Mouse (Mus musculus) midbrain, embryonic 12.5 days (tissue): ENCODE data around the gene Adipoq. TPM values are rescaled to one million over a fixed set of nuclear protein-coding genes. Genes with fewer than 3 reads are reported as not detected.

Source experiments
- ATAC-seq: fragments of 200-750 bp; cut with Nextera tagmentation; 2 replicates; pipeline ENCODE4 v1.8.0; 2017; ENCODE audit warnings: low read depth, moderate TSS enrichment, moderate library complexity; ENCODE audit not compliant: low FRiP score
- H3K27ac ChIP-seq: fragments of 300-500 bp; sonication (generic); replicated peaks from 2 replicates; pipeline ENCODE4 v1.5.1; 2016; ENCODE audit warnings: mild to moderate bottlenecking
- H3K27me3 ChIP-seq: fragments of 300-500 bp; sonication (generic); 2 replicates; pipeline ENCODE4 v1.6.1; 2016; ENCODE audit warnings: mild to moderate bottlenecking
- H3K36me3 ChIP-seq: fragments of 300-500 bp; sonication (generic); 2 replicates; pipeline ENCODE4 v1.6.1; 2016
- H3K4me1 ChIP-seq: fragments of 300-500 bp; sonication (generic); 2 replicates; pipeline ENCODE4 v1.6.1; 2016
- H3K4me2 ChIP-seq: fragments of 300-500 bp; sonication (generic); replicated peaks from 2 replicates; pipeline ENCODE4 v1.6.1; 2016; ENCODE audit warnings: mild to moderate bottlenecking, moderate library complexity
- H3K4me3 ChIP-seq: fragments of 300-500 bp; sonication (generic); 2 replicates; pipeline ENCODE4 v1.5.1; 2016; ENCODE audit warnings: mild to moderate bottlenecking
- H3K9ac ChIP-seq: fragments of 300-500 bp; sonication (generic); replicated peaks from 2 replicates; pipeline ENCODE4 v1.6.1; 2016; ENCODE audit warnings: mild to moderate bottlenecking, moderate library complexity
- H3K9me3 ChIP-seq: fragments of 300-500 bp; sonication (generic); 2 replicates; pipeline ENCODE4 v1.6.1; 2016; ENCODE audit warnings: mild to moderate bottlenecking
- WGBS: fragments of 180-500 bp; shearing (Covaris S2); methylation state at CpG from one replicate; pipeline ENCODE4 v1.1.7; 2016; 5-methylcytosine and 5-hydroxymethylcytosine counted together
- polyA plus RNA-seq: library from polyadenylated mRNA; unstranded; fragments of >200 nt; fragmentation: Nextera tagmentation; extraction: Ambion mirVana; gene quantifications from 2 replicates; pipeline ENCODE4 v1.2.1, GENCODE M21; 2016

The Adipoq gene
- polyA plus RNA-seq, 1 experiment from 2014 or later, result not detected

GRCm38 (mm10) chr16:23122446-23122845, 23.9 kb upstream of the Adipoq start:
- H3K4me3 ChIP-seq, result no peak overlapping the region
- H3K27ac ChIP-seq, result no peak overlapping the region
- H3K36me3 ChIP-seq, result peaks cover 45% of the 10 kb centered on the region
- no peak overlapping the region for H3K9ac ChIP-seq
- H3K4me1 ChIP-seq, result peaks cover 6% of the 10 kb centered on the region
- H3K27me3 ChIP-seq, result no peaks in the 10 kb centered on the region
- H3K4me2 ChIP-seq, result no peak overlapping the region
- no peak for ATAC-seq
- 91% methylated on average over 3 of the region's 3 CpGs for WGBS
- H3K9me3 ChIP-seq, result no peaks in the 10 kb centered on the region

GRCm38 (mm10) chr16:23123104-23123503, 23.2 kb upstream of the Adipoq start:
- no peaks in the 10 kb centered on the region for H3K27me3 ChIP-seq
- WGBS, result 97% methylated on average over 4 of the region's 4 CpGs
- peaks cover 43% of the 10 kb centered on the region for H3K36me3 ChIP-seq
- no peak overlapping the region for H3K4me2 ChIP-seq
- H3K9ac ChIP-seq, result no peak overlapping the region
- H3K4me3 ChIP-seq, result no peak overlapping the region
- H3K4me1 ChIP-seq, result peaks cover 6% of the 10 kb centered on the region
- no peak overlapping the region for H3K27ac ChIP-seq
- no peak for ATAC-seq
- no peaks in the 10 kb centered on the region for H3K9me3 ChIP-seq

DNA sequence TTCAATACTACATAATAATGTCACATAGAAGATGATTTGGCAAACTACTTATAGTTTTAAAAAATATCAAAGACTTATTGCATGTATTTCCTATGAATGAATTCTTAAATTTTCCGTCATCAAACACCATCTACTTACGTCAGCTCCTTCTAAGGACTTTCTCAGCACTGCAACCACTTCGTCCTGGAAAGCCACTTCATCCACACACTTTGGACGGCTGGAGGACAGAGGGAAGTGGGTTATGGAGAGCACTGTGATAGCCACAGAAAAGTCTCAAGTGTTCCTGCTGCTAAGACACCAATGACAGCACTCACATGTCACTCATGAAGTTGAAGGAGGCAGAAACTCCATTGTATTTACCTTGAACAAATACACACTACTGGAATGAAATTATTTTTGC, 21.9 kb upstream of the Adipoq start:
- H3K36me3 ChIP-seq, result peaks cover 40% of the 10 kb centered on the region
- ATAC-seq, result no peak
- 92% methylated on average over 4 of the region's 4 CpGs for WGBS

DNA sequence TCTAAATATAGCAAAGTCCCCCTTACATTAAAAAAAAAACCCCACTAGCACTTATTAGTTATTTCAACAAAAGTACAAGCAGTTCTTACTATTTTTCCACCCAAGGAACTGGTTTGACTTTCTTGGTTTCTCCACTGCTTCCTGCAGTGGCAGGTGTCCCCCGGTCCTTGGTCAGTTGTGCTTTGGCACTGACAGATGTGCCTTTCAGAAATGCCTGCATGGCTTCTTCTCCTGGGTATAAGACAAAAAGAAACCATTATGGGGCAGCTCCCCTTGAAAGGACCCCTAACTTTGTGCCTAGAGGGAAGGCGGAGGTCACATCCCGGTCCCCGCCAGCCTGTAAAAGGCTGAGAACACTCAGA, 19.0 kb upstream of the Adipoq start:
- Histone ChIP-seq H3K4me3 (peak overlapping the region; percentile 72), H3K36me3 (peaks cover 16% of the 10 kb centered on the region), H3K9ac (peak overlapping the region; percentile 86), H3K27ac (peak overlapping the region; percentile 97), H3K4me1 (peaks cover 12% of the 10 kb centered on the region), H3K4me2 (peak overlapping the region; percentile 82), H3K27me3 (no peaks in the 10 kb centered on the region), H3K9me3 (no peaks in the 10 kb centered on the region)
- 0% methylated on average over 4 of the region's 4 CpGs for WGBS
- no peak; the same call in 1 of the 2 replicates for ATAC-seq

More for the DNA sequence above, 21.9 kb upstream of the Adipoq start:
- Histone ChIP-seq H3K4me1 (peaks cover 12% of the 10 kb centered on the region), H3K4me3 (no peak overlapping the region), H3K9me3 (no peaks in the 10 kb centered on the region), H3K27ac (no peak overlapping the region), H3K27me3 (no peaks in the 10 kb centered on the region), H3K9ac (no peak overlapping the region), H3K4me2 (no peak overlapping the region)

DNA sequence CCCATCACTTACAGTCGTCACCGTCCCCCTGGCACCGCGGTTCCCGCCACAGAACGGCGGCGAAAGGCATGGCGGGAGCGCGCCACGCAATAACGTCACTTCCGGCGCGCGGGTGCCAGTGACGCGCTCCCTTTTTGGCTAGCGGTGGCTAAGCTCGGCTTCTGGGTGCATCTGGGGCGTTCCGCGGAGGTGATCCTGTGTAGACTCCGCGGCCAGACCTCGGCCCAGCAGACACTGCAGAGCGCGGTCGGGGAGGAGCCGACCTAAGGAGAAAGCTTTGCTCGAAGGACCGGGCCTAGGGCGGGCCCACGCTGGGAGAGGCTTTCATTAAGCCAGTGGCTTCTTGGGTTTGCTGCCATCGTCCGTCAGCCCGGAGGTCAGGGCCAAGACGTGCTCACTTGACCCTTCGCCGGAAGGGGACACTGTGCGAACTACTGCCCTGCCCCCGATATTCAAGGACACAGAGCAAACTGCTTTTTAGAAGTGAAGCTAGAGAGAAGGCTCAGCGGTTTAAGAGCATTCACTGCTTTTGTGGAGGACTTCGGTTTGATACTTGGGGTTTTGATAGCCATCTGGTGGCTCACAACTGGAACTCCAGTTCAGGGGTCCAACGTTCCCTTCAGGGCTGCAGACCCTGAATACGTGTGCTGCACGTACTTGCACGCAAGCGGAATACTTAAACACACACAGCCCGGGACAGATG, 18.5 kb upstream of the Adipoq start, which contains the start of gene Rfc4:
TSS of gene Rfc4 (minus strand) at position 65 of the 703 bp plus-strand sequence.
- Histone ChIP-seq H3K4me2 (peak within 1 kb of the TSS; percentile 82), H3K4me3 (peak within 1 kb of the TSS; percentile 72), H3K9me3 (no peaks in the 10 kb centered on the region), H3K27ac (peak within 1 kb of the TSS; percentile 97), H3K9ac (peak within 1 kb of the TSS; percentile 86), H3K27me3 (no peaks in the 10 kb centered on the region), H3K4me1 (peaks cover 12% of the 10 kb centered on the region), H3K36me3 (peaks cover 11% of the 10 kb centered on the region)
- WGBS, result under 1% methylated on average over 51 of the region's 51 CpGs
- peak; percentile 95 for ATAC-seq

DNA sequence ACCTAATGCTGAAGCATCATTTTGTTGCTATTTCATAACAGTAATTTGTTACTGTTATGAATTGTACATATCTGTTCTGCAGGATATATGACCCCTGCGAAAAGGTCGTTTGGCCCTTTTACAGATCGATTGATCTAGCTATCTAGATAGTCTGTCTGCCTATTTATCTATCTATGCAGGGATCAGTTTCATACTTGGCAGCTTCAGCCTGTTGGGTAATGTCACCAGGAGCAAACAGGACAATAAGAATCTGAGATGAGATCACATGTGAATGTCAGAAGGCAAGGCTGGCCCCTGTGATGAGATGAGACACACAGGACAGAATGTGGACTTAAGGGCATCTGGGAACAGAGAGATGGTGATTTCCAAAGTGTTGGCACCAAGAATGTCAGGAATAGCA, 16.0 kb upstream of the Adipoq start:
- Histone ChIP-seq H3K9me3 (no peaks in the 10 kb centered on the region), H3K4me2 (no peak overlapping the region), H3K27me3 (no peaks in the 10 kb centered on the region), H3K4me3 (no peak overlapping the region), H3K36me3 (no peaks in the 10 kb centered on the region), H3K9ac (no peak overlapping the region), H3K27ac (no peak overlapping the region), H3K4me1 (peaks cover 12% of the 10 kb centered on the region)
- 91% methylated on average over 3 of the region's 3 CpGs for WGBS
- no peak for ATAC-seq

- ATAC-seq, result no peak
- Histone ChIP-seq H3K27ac (no peak overlapping the region), H3K9me3 (no peaks in the 10 kb centered on the region), H3K36me3 (no peaks in the 10 kb centered on the region), H3K4me1 (peaks cover 6% of the 10 kb centered on the region), H3K4me3 (no peak overlapping the region), H3K9ac (no peak overlapping the region), H3K4me2 (no peak overlapping the region), H3K27me3 (no peaks in the 10 kb centered on the region)
- WGBS, result 82% methylated on average over 1 of the region's 1 CpGs
Observed at GRCm38 (mm10) chr16:23132336-23132735, 14.0 kb upstream of the Adipoq start.

- Histone ChIP-seq H3K4me1 (no peaks in the 10 kb centered on the region), H3K9ac (no peak overlapping the region), H3K4me3 (no peak overlapping the region), H3K27ac (no peak overlapping the region), H3K36me3 (no peaks in the 10 kb centered on the region), H3K4me2 (no peak overlapping the region), H3K27me3 (no peaks in the 10 kb centered on the region), H3K9me3 (no peaks in the 10 kb centered on the region)
- ATAC-seq, result no peak
- 26% methylated on average over 11 of the region's 11 CpGs for WGBS
Observed at GRCm38 (mm10) chr16:23135421-23136149, 10.8 kb upstream of the Adipoq start.

DNA sequence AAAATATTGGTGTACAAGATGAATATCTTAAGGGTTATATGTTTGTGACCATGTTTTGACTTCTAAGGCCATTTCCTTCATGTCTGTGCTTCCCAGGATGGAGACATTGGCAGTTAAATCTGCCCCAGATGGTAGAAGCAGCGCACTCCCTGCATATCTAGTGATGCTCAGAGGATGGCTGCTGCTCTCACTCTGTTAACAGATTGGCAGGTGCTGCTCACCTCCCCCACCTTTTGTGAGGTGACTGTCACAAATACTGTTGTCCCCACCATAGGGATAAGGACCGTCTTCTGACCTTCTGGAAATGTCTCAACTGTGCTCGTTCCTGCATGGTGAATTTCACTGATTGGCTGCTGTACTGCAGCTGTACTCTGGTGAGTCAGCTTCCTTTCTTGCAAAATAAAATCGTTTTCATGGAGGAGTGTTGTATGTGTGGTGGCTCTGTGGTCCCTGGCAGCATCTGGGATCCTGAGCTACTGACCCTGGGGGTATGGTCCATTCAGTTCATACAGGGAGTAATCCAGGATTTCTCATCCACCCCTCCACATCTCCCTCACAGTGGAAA, 9.8 kb upstream of the Adipoq start:
- WGBS, result 71% methylated on average over 4 of the region's 4 CpGs
- Histone ChIP-seq H3K27me3 (no peaks in the 10 kb centered on the region), H3K36me3 (no peaks in the 10 kb centered on the region), H3K27ac (no peak overlapping the region), H3K9me3 (no peaks in the 10 kb centered on the region), H3K9ac (no peak overlapping the region), H3K4me1 (no peaks in the 10 kb centered on the region), H3K4me3 (no peak overlapping the region), H3K4me2 (no peak overlapping the region)
- ATAC-seq, result no peak

DNA sequence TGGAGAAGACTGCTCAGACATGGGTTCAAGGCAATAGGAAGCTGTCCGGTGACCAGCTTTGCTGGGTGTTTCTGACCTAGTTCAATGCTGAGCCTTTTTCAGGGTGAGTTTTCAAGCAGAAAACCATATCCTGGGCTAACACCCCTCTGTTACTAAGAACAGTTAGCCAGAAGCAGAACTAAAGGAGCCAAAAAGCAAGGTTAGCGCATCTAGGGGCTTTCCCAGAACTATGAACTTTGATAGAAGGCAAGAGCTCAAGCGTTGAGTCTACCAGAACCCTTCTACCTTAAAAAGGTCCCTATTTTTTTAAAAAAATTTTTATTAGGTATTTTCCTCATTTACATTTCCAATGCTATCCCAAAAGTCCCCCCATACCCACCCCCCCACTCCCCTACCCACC, 5.4 kb upstream of the Adipoq start:
- Histone ChIP-seq H3K27me3 (no peaks in the 10 kb centered on the region), H3K4me2 (no peak overlapping the region), H3K36me3 (no peaks in the 10 kb centered on the region), H3K9me3 (no peaks in the 10 kb centered on the region), H3K27ac (no peak overlapping the region), H3K4me3 (no peak overlapping the region), H3K9ac (no peak overlapping the region), H3K4me1 (no peaks in the 10 kb centered on the region)
- no peak for ATAC-seq
- WGBS, result 96% methylated on average over 3 of the region's 3 CpGs

DNA sequence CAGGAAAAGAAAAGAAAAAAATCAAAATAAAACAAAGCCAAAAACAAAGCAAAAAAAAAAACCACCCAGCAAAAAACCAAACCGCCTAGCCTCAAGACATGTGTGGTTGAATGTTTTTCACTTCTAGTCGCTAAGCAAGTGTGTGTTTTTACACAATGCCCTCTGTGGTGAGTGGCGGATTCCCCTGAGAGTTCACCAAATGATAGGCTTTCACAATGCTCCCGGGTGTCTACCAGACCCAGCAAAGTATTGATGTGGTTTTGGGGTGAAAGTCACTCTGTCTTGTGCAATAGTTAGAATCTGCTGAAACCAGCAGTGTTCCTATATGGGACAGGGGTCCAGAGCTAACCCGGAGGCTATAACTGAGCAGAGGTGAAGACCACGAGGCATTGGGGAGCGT, 2.0 kb upstream of the Adipoq start:
- no peaks in the 10 kb centered on the region for H3K9me3 ChIP-seq
- H3K27ac ChIP-seq, result no peak overlapping the region
- H3K4me3 ChIP-seq, result no peak overlapping the region
- no peak for ATAC-seq
- WGBS, result 89% methylated on average over 7 of the region's 7 CpGs
- no peak overlapping the region for H3K4me2 ChIP-seq
- H3K27me3 ChIP-seq, result no peaks in the 10 kb centered on the region
- H3K9ac ChIP-seq, result no peak overlapping the region
- no peaks in the 10 kb centered on the region for H3K4me1 ChIP-seq
- H3K36me3 ChIP-seq, result no peaks in the 10 kb centered on the region

- Histone ChIP-seq H3K4me3 (no peak overlapping the region), H3K36me3 (no peaks in the 10 kb centered on the region), H3K27me3 (no peaks in the 10 kb centered on the region), H3K9ac (no peak overlapping the region), H3K27ac (no peak overlapping the region), H3K9me3 (no peaks in the 10 kb centered on the region), H3K4me1 (no peaks in the 10 kb centered on the region), H3K4me2 (no peak overlapping the region)
- 87% methylated on average over 5 of the region's 5 CpGs for WGBS
- no peak for ATAC-seq
Observed at GRCm38 (mm10) chr16:23145211-23145610, 1.1 kb upstream of the Adipoq start.
